Mouse (Mus musculus) lung, postnatal 0 days (tissue): ENCODE data around the gene Lhx4.

Source experiments
- CTCF ChIP-seq: IDR thresholded peaks from 2 replicates; pipeline ENCODE4 v1.5.1; 2016; ENCODE audit warnings: antibody characterized with exemption, mild to moderate bottlenecking
- EP300 ChIP-seq: IDR thresholded peaks from 2 replicates; pipeline ENCODE4 v1.6.1; 2016; ENCODE audit warnings: antibody characterized with exemption, mild to moderate bottlenecking, control low read depth

DNA sequence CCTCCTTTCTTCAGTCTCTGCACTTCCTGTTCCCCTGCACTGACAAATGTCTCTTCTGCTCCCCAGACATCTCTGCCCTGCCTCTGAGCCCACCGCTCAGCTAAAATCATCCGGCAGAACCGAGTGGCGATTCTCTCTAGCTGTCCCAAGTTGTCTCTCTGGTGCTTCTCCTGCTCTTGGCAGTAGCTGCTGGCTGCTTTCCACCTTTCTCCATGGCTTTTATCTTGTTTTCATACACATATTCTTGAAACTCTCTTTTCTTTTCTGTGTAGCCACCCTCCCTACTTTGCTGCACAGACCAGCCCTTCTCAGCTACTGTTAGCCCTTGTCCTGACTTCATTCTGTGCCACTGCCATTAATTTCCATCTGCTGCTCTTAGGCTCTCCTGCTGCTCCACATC is 45.9 kb upstream of the Lhx4 start:
- TF ChIP-seq CTCF (no peak), EP300 (no peak)
